In the genomic region with DNA sequence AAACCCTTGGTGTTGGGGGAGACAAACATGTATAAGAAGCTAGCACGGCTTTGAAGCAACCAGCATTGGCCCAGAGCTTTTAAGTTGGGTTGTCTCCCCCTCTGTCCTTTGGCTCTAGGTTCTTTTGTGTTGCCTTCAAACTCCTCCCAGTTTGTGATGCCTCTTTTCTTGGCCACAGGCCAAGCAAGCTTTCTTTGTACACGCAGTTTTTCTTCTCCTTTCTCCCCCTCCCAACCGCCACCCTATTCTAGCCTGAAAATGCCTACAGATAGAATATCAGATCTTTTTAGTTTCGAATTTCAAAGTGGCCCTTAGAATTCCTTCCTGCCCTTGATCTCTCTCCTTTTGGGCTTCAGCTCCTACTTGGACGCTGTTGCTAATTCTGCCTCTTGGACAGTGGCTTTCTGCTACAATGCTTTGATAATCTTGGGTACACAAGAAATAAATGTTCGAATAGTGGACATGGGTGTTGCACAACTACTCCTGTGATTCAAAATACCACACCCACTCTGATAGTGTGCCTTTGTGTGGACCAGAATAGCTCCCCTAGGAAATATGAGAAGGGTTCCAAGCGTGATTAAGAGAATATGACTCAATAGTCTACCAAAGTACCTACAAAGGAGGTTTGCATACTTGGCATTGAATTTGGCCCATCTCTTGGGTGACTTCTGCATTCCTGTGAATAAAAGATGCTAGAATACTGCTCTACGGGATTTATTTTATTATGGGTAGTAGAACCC, we compare ENCODE assay signal across 10 mouse cellular contexts.
DNase-seq lines count a peak whose midpoint lies in the region; ATAC-seq and TF ChIP-seq lines count a peak whose summit lies in the region.
"Had no signal": no experiment of that assay in that cellular context is flagged by ENCODE, and none has a peak within 500 bp of the region (broad histone marks: within the 10 kb centered on the region; RNA-seq: fewer than 3 reads in every experiment).

No protein-coding gene starts in this region.

- no peak overlapping the region for H3K4me2 ChIP-seq in forebrain, embryonic 15.5 days (replicated peaks)
- no peak overlapping the region for H3K4me2 ChIP-seq in midbrain, embryonic 14.5 days (ENCODE audit: low read length)
- H3K4me2 ChIP-seq: liver, embryonic 12.5 days had no signal

- H3K9ac ChIP-seq in forebrain, embryonic 15.5 days (replicated peaks), result no peak overlapping the region
- H3K9ac ChIP-seq in midbrain, embryonic 14.5 days (replicated peaks; ENCODE audit: low read length), result no peak overlapping the region
- H3K9ac ChIP-seq: liver, embryonic 12.5 days had no signal

- H3K36me3 ChIP-seq in forebrain, embryonic 15.5 days, result no peaks in the 10 kb centered on the region
- H3K36me3 ChIP-seq in midbrain, embryonic 14.5 days (ENCODE audit: control insufficient read depth, insufficient read depth, low read length), result no peaks in the 10 kb centered on the region
- H3K36me3 ChIP-seq in kidney, adult 2 months (ENCODE audit: control insufficient read depth, insufficient read depth, low read length), result no peaks in the 10 kb centered on the region
- H3K36me3 ChIP-seq: liver, embryonic 12.5 days had no signal

- WGBS in forebrain, embryonic 15.5 days, result 32% methylated on average over 8 of the region's 8 CpGs
- WGBS in midbrain, embryonic 14.5 days, result 47% methylated on average over 8 of the region's 8 CpGs
- WGBS in kidney, adult 2 months, result 44% methylated on average over 8 of the region's 8 CpGs

- no peaks in the 10 kb centered on the region for H3K9me3 ChIP-seq in forebrain, embryonic 15.5 days
- no peaks in the 10 kb centered on the region for H3K9me3 ChIP-seq in midbrain, embryonic 14.5 days (ENCODE audit: control insufficient read depth, low read length)
- H3K9me3 ChIP-seq: liver, embryonic 12.5 days had no signal

- ATAC-seq in forebrain, embryonic 15.5 days (replicated peaks), result peak; percentile 19
- ATAC-seq in midbrain, embryonic 14.5 days (ENCODE audit: low FRiP score, low TSS enrichment), result no peak
- ATAC-seq: liver, embryonic 12.5 days had no signal

- H3K27ac ChIP-seq in forebrain, embryonic 15.5 days (replicated peaks), result peak overlapping the region; percentile 55
- H3K27ac ChIP-seq in midbrain, embryonic 14.5 days (replicated peaks; ENCODE audit: low read depth, low read length), result no peak overlapping the region
- H3K27ac ChIP-seq in kidney, adult 2 months (ENCODE audit: insufficient read depth, low read depth, low read length), result no peak overlapping the region
- H3K27ac ChIP-seq: liver, embryonic 12.5 days had no signal

- H3K4me3 ChIP-seq in forebrain, embryonic 15.5 days, result no peak overlapping the region
- H3K4me3 ChIP-seq in midbrain, embryonic 14.5 days (replicated peaks; ENCODE audit: low read depth, low read length), result no peak overlapping the region
- H3K4me3 ChIP-seq in kidney, adult 2 months (ENCODE audit: insufficient read depth, low read depth, low read length), result no peak overlapping the region
- H3K4me3 ChIP-seq: liver, embryonic 12.5 days had no signal

- no peaks in the 10 kb centered on the region; the same call in 1 of the 2 replicates for H3K27me3 ChIP-seq in forebrain, embryonic 15.5 days
- no peaks in the 10 kb centered on the region for H3K27me3 ChIP-seq in midbrain, embryonic 14.5 days (ENCODE audit: control insufficient read depth, insufficient read depth, low read length)
- H3K27me3 ChIP-seq in kidney, adult 2 months (replicated peaks; ENCODE audit: control insufficient read depth, insufficient read depth, low read length), result no peaks in the 10 kb centered on the region
- H3K27me3 ChIP-seq: liver, embryonic 12.5 days had no signal

- DNase-seq in embryo, embryonic 10.5 days (ENCODE audit: low spot score), result peak; percentile 2
- no peak for DNase-seq in embryo, embryonic 10 days (ENCODE audit: low spot score)
- DNase-seq in retina, postnatal 1 day, result peak; percentile 64
- DNase-seq in retina, embryonic 14.5 days (ENCODE audit: low spot score), result no peak
- peak; percentile 66 for DNase-seq in midbrain, embryonic 14.5 days
- no peak for DNase-seq in kidney, adult 2 months
- no peak for DNase-seq in ovary, adult 18-20 months (ENCODE audit: low spot score)
- DNase-seq: cerebellum, adult 8-10 months had no signal

- no peak for TF ChIP-seq POLR2A in kidney, adult 2 months (IDR thresholded peaks at IDR 0.05; ENCODE audit: low read depth, low read length)

- H3K4me1 ChIP-seq in forebrain, embryonic 15.5 days, result peaks cover 18% of the 10 kb centered on the region
- 0 out of 2 replicates have a peak, but pooled peaks cover 3% of the 10 kb centered on the region for H3K4me1 ChIP-seq in midbrain, embryonic 14.5 days (ENCODE audit: control insufficient read depth, insufficient read depth, low read length)
- H3K4me1 ChIP-seq in kidney, adult 2 months (ENCODE audit: control insufficient read depth, insufficient read depth, low read length), result no peaks in the 10 kb centered on the region
- H3K4me1 ChIP-seq: liver, embryonic 12.5 days had no signal

- TF ChIP-seq CTCF in kidney, adult 2 months (conservative IDR thresholded peaks at IDR 0.05; ENCODE audit: insufficient read depth, insufficient read length, low read depth, low read length), result no peak

Comparison
In these comparisons a context has a peak if more than half of its experiments do, and no peak if none do; other contexts are left out.
1. DNase-seq: peak in embryo, embryonic 10.5 days (single experiment), retina, postnatal 1 day (single experiment) and midbrain, embryonic 14.5 days (single experiment); none in embryo, embryonic 10 days (single experiment), retina, embryonic 14.5 days (single experiment), kidney, adult 2 months (single experiment) and ovary, adult 18-20 months (single experiment).